Mouse (Mus musculus) bone marrow, adult 2 months (tissue): ENCODE measurements around the gene Tcerg1l. TPM values are rescaled to one million over a fixed set of nuclear protein-coding genes. Genes with fewer than 3 reads are reported as not detected.

Source experiments
- H3K27ac ChIP-seq: fragments of 200-500 bp; 2 replicates; pipeline ENCODE4 v1.5.1; 2012; ENCODE audit warnings: low read depth, mild to moderate bottlenecking, control low read depth, inconsistent platforms, low read length; ENCODE audit not compliant: control insufficient read depth, poor library complexity, insufficient read depth
- H3K4me1 ChIP-seq: fragments of 200-500 bp; 2 replicates; pipeline ENCODE4 v1.6.1; 2011; ENCODE audit warnings: low read length; ENCODE audit not compliant: control insufficient read depth, insufficient read depth
- H3K4me3 ChIP-seq: fragments of 200-500 bp; replicated peaks from 2 replicates; pipeline ENCODE3; 2011; ENCODE audit warnings: mild to moderate bottlenecking, low read depth, low read length, control low read depth; ENCODE audit not compliant: control insufficient read depth
- CTCF ChIP-seq: fragments of 200-500 bp; IDR thresholded peaks from 2 replicates; pipeline ENCODE4 v1.5.1; 2011; ENCODE audit warnings: low read length, control low read depth; ENCODE audit not compliant: control insufficient read depth, insufficient read depth
- POLR2A ChIP-seq: fragments of 200-500 bp; IDR thresholded peaks from 2 replicates; pipeline ENCODE4 v1.6.1; 2011; ENCODE audit warnings: low read depth, mild to moderate bottlenecking, control low read depth, low read length, borderline replicate concordance; ENCODE audit not compliant: control insufficient read depth
- WGBS: fragments of 180-500 bp; shearing (Covaris S2); methylation state at CpG from one replicate; pipeline ENCODE4 v1.1.7; 2018; 5-methylcytosine and 5-hydroxymethylcytosine counted together
- polyA plus RNA-seq: library from polyadenylated mRNA; stranded (reverse); fragments of >200 nt; gene quantifications from 2 replicates; pipeline ENCODE4 v1.2.4, GENCODE M21; 2011; ENCODE audit warnings: low replicate concordance; ENCODE audit not compliant: missing spikeins, insufficient read depth, insufficient read length

The Tcerg1l gene
- polyA plus RNA-seq, 1 experiment = not detected

DNA sequence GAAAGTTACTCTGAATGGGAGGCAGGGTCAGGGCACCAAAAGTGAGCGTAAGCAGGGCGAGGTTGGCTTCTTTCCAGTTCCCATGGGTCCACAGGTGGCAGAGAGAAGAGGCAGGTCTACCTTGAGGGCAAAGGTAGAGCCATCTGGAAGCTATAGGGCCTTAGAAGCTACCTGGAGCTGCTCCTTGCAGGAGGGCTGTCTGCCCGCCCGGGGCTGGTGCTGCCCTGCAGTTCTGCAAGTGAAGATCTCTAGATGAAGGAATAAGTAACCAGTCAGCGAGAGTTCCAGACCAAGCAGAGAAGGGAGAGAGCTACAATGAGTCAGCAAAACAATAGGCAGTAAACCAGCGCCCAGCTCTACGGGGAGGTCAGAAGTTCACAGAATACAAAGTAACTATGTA lies 22.0 kb downstream of the Tcerg1l start:
- Histone ChIP-seq H3K4me3 (no peak overlapping the region), H3K27ac (no peak overlapping the region), H3K4me1 (no peaks in the 10 kb centered on the region)
- TF ChIP-seq CTCF (no peak), POLR2A (no peak)
- WGBS = 16% methylated on average over 7 of the region's 7 CpGs

DNA sequence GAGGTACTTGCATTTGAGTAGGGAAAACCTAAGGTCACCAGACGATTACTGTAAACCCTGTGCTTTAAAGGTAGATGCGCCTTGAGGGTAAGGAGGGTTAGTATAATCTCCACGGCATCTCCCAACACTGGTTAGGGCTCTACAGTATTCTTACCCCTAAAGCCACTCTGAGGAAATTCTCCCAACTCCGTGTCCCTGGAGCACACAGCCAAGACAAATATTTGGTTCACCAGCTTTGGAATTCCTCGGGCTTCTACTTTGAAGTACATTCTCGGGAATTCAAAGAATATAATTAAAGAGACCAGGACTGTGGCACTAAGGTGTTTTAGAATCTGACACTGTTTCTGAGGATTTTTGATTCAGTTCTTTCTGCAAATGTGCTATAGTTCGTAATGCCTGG lies 23.2 kb downstream of the Tcerg1l start:
- WGBS = 74% methylated on average over 7 of the region's 7 CpGs
- TF ChIP-seq POLR2A (no peak), CTCF (no peak)
- H3K4me3 ChIP-seq = no peak overlapping the region

DNA sequence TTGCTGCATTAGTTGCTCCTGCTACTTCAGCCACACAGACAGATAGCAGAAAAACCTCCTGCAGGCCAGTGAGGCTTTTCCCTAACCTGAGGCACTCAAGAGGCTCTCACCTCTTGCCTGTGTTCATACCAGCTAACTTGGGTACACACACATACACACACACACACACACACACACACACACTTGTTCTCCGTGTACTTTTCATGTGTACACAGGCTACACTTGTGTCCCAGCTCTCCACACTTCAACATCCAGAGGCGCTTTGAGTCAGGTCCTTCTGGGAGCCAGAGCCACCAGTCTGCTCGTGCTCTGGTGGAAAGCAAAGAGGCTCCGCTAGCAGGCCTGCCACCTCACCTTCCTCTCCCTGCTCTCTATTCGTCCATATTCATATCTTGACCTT lies 24.0 kb downstream of the Tcerg1l start:
- no peak overlapping the region for H3K4me3 ChIP-seq
- TF ChIP-seq POLR2A = no peak
- TF ChIP-seq CTCF = no peak
- no peaks in the 10 kb centered on the region for H3K4me1 ChIP-seq
- H3K27ac ChIP-seq = no peak overlapping the region
- WGBS = 71% methylated on average over 5 of the region's 5 CpGs

More for the DNA sequence above, 23.2 kb downstream of the Tcerg1l start:
- H3K27ac ChIP-seq = no peak overlapping the region
- no peaks in the 10 kb centered on the region for H3K4me1 ChIP-seq

DNA sequence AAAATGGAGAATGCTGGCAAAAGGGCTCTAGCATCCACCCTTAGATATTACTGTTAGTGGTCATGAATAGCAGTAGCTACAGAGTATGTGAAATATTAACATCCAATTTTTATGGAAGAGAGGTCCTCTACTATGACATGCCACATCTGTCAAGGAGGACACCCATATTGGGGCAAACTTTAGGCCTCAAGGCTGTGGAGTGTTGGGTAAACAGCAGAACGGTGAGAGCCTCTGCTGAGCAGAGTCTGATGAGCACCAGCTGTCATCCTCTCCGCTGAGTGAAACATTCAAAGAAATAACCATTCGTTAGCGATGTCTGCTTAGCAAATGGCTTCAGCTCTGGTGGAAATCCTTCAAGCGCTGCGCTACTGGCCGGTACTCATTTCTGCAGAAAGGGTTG lies 30.0 kb downstream of the Tcerg1l start:
- Histone ChIP-seq H3K27ac (no peak overlapping the region), H3K4me3 (no peak overlapping the region), H3K4me1 (no peaks in the 10 kb centered on the region)
- WGBS = 90% methylated on average over 7 of the region's 7 CpGs
- TF ChIP-seq POLR2A (no peak), CTCF (no peak)

DNA sequence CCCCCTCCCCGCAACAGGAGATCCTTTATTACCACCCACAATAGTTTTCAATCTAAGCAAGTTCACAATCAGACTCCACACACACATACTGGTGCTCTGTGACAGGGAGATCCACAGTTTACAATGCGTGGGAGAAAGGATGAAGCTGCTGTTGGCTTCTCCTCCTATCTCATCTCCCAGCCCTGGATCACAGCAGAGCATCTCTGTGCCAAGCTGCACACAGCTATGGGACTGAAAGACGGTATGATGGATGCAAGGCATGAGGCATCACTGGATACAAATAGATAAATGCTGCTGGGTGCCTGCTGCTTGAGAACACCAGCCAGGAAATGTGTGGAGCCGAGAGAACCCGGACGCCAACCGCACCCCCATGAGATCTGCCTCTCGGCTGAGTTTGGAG lies 32.0 kb downstream of the Tcerg1l start:
- 48% methylated on average over 8 of the region's 8 CpGs for WGBS
- TF ChIP-seq POLR2A (no peak), CTCF (no peak)
- Histone ChIP-seq H3K4me3 (no peak overlapping the region), H3K4me1 (no peaks in the 10 kb centered on the region), H3K27ac (no peak overlapping the region)

DNA sequence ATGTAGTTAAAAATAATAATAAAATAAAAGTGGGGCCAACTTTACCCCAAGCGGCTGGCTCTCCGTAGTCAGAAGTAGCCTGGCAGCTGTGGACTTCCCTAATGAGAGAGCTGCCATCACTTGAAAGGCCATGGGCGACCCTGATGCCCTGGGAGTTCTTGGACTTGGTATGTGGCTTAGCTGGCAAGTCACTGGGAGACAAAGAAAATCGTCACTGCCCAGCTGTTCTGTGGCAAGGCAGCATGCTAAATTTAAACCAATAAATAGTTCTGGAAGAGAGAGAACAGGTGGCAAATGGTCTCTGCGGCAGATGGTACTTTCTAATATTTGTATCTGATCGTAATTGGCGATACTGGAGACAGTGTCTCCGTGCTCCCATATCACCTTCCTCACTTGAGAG lies 40.1 kb downstream of the Tcerg1l start:
- Histone ChIP-seq H3K27ac (no peak overlapping the region), H3K4me1 (no peaks in the 10 kb centered on the region), H3K4me3 (no peak overlapping the region)
- 74% methylated on average over 8 of the region's 8 CpGs for whole genome bisulfite sequencing
- TF ChIP-seq CTCF (no peak), POLR2A (no peak)

DNA sequence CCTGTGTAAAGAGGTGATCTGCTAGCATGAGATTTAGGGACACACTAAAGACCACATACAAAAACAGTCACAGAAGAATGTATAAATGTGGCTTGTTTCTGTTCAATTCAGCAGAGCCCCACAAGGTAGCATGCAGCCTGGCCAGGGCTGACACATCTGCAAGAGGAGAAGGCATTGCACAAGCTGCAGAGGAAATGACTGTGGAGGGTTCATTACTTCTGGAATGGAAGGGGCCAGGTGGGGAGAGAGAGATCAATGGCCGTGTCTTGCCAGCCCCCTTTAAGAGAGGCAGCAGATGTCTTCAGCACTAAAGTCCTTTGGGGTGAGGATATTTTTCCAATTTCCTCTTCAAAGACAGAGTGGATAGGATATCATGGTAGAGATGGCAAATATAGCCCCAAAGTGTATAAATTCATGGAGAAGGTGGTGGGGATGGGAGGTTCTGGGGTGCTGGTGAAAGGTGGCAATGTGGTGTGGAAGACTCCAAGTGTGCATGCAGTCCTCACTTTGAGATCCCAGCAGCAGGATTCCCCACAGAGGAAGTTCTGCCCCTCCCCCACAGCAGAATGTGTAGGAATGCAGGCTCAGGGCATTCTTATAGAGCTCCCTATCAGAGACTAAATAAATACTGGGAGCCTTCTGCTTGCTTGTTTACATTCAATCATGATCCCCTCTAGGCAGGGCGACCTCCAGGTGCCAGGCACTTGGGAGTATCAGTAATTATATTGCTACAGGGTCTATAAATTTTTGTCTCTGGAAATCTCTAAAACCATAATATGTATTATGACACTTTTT lies 40.7 kb downstream of the Tcerg1l start:
- WGBS = 35% methylated on average over 2 of the region's 2 CpGs
- no peak overlapping the region for H3K4me3 ChIP-seq
- no peak overlapping the region for H3K27ac ChIP-seq
- H3K4me1 ChIP-seq = no peaks in the 10 kb centered on the region
- TF ChIP-seq POLR2A (no peak), CTCF (no peak)

DNA sequence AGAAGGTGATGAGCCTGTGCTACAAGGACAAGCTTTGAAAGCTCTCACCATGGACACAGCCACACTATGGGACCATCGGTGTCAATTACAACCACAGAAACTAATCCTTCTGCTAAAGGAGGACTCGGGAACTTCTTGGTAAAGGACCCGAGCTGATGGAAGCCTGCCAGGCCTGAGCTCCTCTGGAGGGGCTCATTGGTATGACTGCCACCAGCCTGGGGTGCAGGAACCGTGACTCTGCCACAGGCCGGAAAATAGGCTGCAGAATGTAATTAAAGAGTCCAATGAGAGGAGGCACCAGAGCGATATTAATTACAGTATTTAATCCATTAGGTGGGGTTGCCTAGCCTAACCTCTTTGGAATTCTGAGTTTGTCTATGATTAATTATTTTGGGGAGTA lies 52.1 kb downstream of the Tcerg1l start:
- TF ChIP-seq CTCF = no peak
- TF ChIP-seq POLR2A = no peak
- H3K4me3 ChIP-seq = no peak overlapping the region
- no peaks in the 10 kb centered on the region for H3K4me1 ChIP-seq
- no peak overlapping the region for H3K27ac ChIP-seq
- WGBS = 81% methylated on average over 6 of the region's 6 CpGs

DNA sequence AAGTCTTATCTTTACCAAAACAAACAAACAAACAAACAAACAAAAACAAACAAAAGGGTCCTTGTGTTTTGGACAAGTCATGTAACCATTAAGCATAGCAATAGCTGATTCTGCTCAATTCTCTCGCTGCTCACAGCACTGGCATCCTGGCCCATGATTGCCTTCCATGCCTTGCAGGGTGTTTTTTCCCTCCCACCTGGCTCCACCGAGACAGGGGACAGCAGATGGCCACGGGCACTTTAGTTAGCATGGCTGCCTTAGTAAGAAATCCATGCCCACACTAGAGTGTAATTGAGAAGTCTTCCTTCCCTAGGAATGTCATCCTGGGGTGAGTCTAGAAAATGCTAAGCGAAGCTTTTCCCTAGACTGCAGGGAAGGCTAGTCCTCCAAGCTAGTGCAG lies 59.1 kb downstream of the Tcerg1l start:
- no peak for TF ChIP-seq POLR2A
- no peak for TF ChIP-seq CTCF
- no peak overlapping the region for H3K27ac ChIP-seq
- H3K4me3 ChIP-seq = no peak overlapping the region
- H3K4me1 ChIP-seq = no peaks in the 10 kb centered on the region
- WGBS = 61% methylated on average over 4 of the region's 4 CpGs
